Mouse (Mus musculus): ENCODE measurements around the gene Gm28047.

GRCm38 (mm10) chr15:102510110-102510509 lies 114.8 kb downstream of the Gm28047 start:
- TF ChIP-seq GATA1 (IDR thresholded peaks at IDR 0.05; ENCODE audit: low read length) (no peak), TAL1 (IDR thresholded peaks at IDR 0.05; ENCODE audit: low read length) (no peak)

Measured in erythroblast, embryonic 14.5 days (primary cell).